Mouse (Mus musculus) monocyte, adult 2 months (primary cell): ENCODE measurements around the gene Olfr1239.

ENCODE experiments used
- DNase-seq, 2 experiments: peaks; one replicate each; pipeline ENCODE4 v3.0.0; 2022; ENCODE audit warnings: low spot score in 2 of 2, low read depth in 1 of 2

Gene Olfr1239

GRCm38 (mm10) chr2:89420307-89420706 is at the start of gene Olfr1239:
TSS of gene Olfr1239 (minus strand) at chr2:89420407.
- DNase-seq: no peak

GRCm38 (mm10) chr2:89442900-89443299 is 22.7 kb upstream of the Olfr1239 start, which contains the start of gene Olfr1240:
TSS of gene Olfr1240 (minus strand) at chr2:89443000.
- no peak for DNase-seq

- no peak for DNase-seq
Measured at GRCm38 (mm10) chr2:89414557-89414956, 5.7 kb downstream of the Olfr1239 start.

GRCm38 (mm10) chr2:89409576-89409975 is 10.6 kb downstream of the Olfr1239 start, which contains the start of gene Olfr1238:
TSS of gene Olfr1238 (minus strand) at chr2:89409676.
- DNase-seq: no peak

GRCm38 (mm10) chr2:89400882-89401281 is 19.3 kb downstream of the Olfr1239 start:
- no peak for DNase-seq
